ENCODE assay signal across 17 mouse cellular contexts in genomic region chr15:5495187-5495849, GRCm38 (mm10).
DNase-seq lines count a peak whose midpoint lies in the region; ATAC-seq and TF ChIP-seq lines count a peak whose summit lies in the region.
"Had no signal": no experiment of that assay in that cellular context is flagged by ENCODE, and none has a peak within 500 bp of the region (broad histone marks: within the 10 kb centered on the region; RNA-seq: fewer than 3 reads in every experiment).

No protein-coding gene starts in this region.

- no peaks in the 10 kb centered on the region for H3K79me2 ChIP-seq in myocyte (ENCODE audit: control insufficient read depth, insufficient read depth)

- no peaks in the 10 kb centered on the region for H3K9me3 ChIP-seq in intestine, postnatal 0 days (ENCODE audit: control insufficient read depth)
- H3K9me3 ChIP-seq in hindbrain, embryonic 14.5 days (ENCODE audit: control insufficient read depth, low read length), result no peaks in the 10 kb centered on the region
- no peaks in the 10 kb centered on the region for H3K9me3 ChIP-seq in hindbrain, embryonic 13.5 days
- H3K9me3 ChIP-seq: embryonic facial prominence, embryonic 10.5 days; kidney, embryonic 15.5 days; midbrain, embryonic 12.5 days had no signal

- H3K4me1 ChIP-seq in lung, adult 2 months (ENCODE audit: control insufficient read depth, insufficient read depth, low read length), result no peaks in the 10 kb centered on the region
- no peaks in the 10 kb centered on the region for H3K4me1 ChIP-seq in intestine, postnatal 0 days (replicated peaks; ENCODE audit: control insufficient read depth, insufficient read depth, low read length)
- no peaks in the 10 kb centered on the region for H3K4me1 ChIP-seq in hindbrain, embryonic 14.5 days (replicated peaks; ENCODE audit: control insufficient read depth, insufficient read depth, low read length)
- H3K4me1 ChIP-seq in hindbrain, embryonic 13.5 days (replicated peaks), result no peaks in the 10 kb centered on the region
- H3K4me1 ChIP-seq: embryonic facial prominence, embryonic 10.5 days; kidney, embryonic 15.5 days; midbrain, embryonic 12.5 days had no signal

- H3ac ChIP-seq in myocyte (ENCODE audit: control insufficient read depth, insufficient read length), result no peak overlapping the region

- ATAC-seq in intestine, postnatal 0 days, result peak; percentile 59
- ATAC-seq in cerebellum, adult (ENCODE audit: insufficient number of reproducible peaks, low FRiP score, low TSS enrichment), result no peak
- no peak for ATAC-seq in hindbrain, embryonic 14.5 days (ENCODE audit: low FRiP score)
- no peak for ATAC-seq in hindbrain, embryonic 13.5 days (ENCODE audit: low FRiP score)
- ATAC-seq: activated CD4-positive, CD25-positive, alpha-beta regulatory T cell, adult 4 months; forebrain, embryonic 14.5 days had no signal

- TF ChIP-seq POLR2A in lung, adult 2 months (IDR thresholded peaks at IDR 0.05; ENCODE audit: borderline replicate concordance, extremely low read depth, low read depth, low read length), result no peak
- TF ChIP-seq POLR2A in myocyte (IDR thresholded peaks at IDR 0.05; ENCODE audit: insufficient read length, low read depth), result no peak

- peak; percentile 27 to 33 for DNase-seq in lung, adult 18-20 months
- no peak for DNase-seq in lung, adult 2 months
- DNase-seq in adrenal gland, postnatal 10 days, result peak; percentile 30
- DNase-seq in hindbrain, embryonic 14.5 days (ENCODE audit: low spot score), result no peak
- DNase-seq: cerebellum, adult 9-10 months; gastrocnemius, postnatal 36 days; thymus, adult 2 months had no signal

- H3K4me2 ChIP-seq in intestine, postnatal 0 days (replicated peaks; ENCODE audit: low read depth), result no peak overlapping the region
- H3K4me2 ChIP-seq in myocyte (ENCODE audit: low read depth), result peak overlapping the region; percentile 68
- H3K4me2 ChIP-seq in hindbrain, embryonic 14.5 days (replicated peaks), result no peak overlapping the region
- H3K4me2 ChIP-seq in hindbrain, embryonic 13.5 days, result no peak overlapping the region
- H3K4me2 ChIP-seq: kidney, embryonic 15.5 days; liver, embryonic 11.5 days; midbrain, embryonic 12.5 days had no signal

- 64% methylated on average over 8 of the region's 8 CpGs for WGBS in lung, adult 2 months
- WGBS in intestine, postnatal 0 days, result 59% methylated on average over 8 of the region's 8 CpGs
- WGBS in hindbrain, embryonic 14.5 days, result 93% methylated on average over 8 of the region's 8 CpGs
- 87% methylated on average over 8 of the region's 8 CpGs for WGBS in hindbrain, embryonic 13.5 days

- no peak for TF ChIP-seq CTCF in lung, adult 2 months (IDR thresholded peaks at IDR 0.05; ENCODE audit: insufficient read depth, low read length)
- TF ChIP-seq CTCF in intestine, postnatal 0 days (IDR thresholded peaks at IDR 0.05; ENCODE audit: low read depth), result no peak

- no peaks in the 10 kb centered on the region for H3K36me3 ChIP-seq in intestine, postnatal 0 days (ENCODE audit: control insufficient read depth, insufficient read depth)
- H3K36me3 ChIP-seq in myocyte (ENCODE audit: control insufficient read depth, insufficient read depth), result no peaks in the 10 kb centered on the region
- H3K36me3 ChIP-seq in hindbrain, embryonic 14.5 days (replicated peaks; ENCODE audit: control insufficient read depth, insufficient read depth), result no peaks in the 10 kb centered on the region
- no peaks in the 10 kb centered on the region for H3K36me3 ChIP-seq in hindbrain, embryonic 13.5 days
- H3K36me3 ChIP-seq: embryonic facial prominence, embryonic 10.5 days; kidney, embryonic 15.5 days; midbrain, embryonic 12.5 days had no signal

- no peak overlapping the region for H3K27ac ChIP-seq in intestine, postnatal 0 days (ENCODE audit: low read depth, low read length)
- no peak overlapping the region for H3K27ac ChIP-seq in hindbrain, embryonic 14.5 days
- H3K27ac ChIP-seq in hindbrain, embryonic 13.5 days, result no peak overlapping the region
- H3K27ac ChIP-seq: embryonic facial prominence, embryonic 10.5 days; kidney, embryonic 15.5 days; midbrain, embryonic 12.5 days had no signal

- H3K9ac ChIP-seq in intestine, postnatal 0 days (ENCODE audit: low read depth, low read length), result no peak overlapping the region
- no peak overlapping the region for H3K9ac ChIP-seq in hindbrain, embryonic 14.5 days
- H3K9ac ChIP-seq in hindbrain, embryonic 13.5 days, result no peak overlapping the region
- H3K9ac ChIP-seq: kidney, embryonic 15.5 days; midbrain, embryonic 12.5 days had no signal

- H3K27me3 ChIP-seq in intestine, postnatal 0 days (replicated peaks; ENCODE audit: control insufficient read depth, insufficient read depth, low read length), result no peaks in the 10 kb centered on the region
- H3K27me3 ChIP-seq in myocyte (ENCODE audit: control insufficient read depth, insufficient read depth, insufficient read length), result no peaks in the 10 kb centered on the region
- H3K27me3 ChIP-seq in hindbrain, embryonic 14.5 days (ENCODE audit: control insufficient read depth, insufficient read depth, low read length), result no peaks in the 10 kb centered on the region
- no peaks in the 10 kb centered on the region for H3K27me3 ChIP-seq in hindbrain, embryonic 13.5 days
- H3K27me3 ChIP-seq: kidney, embryonic 15.5 days; midbrain, embryonic 12.5 days had no signal

- no peak overlapping the region for H3K4me3 ChIP-seq in lung, adult 2 months (replicated peaks; ENCODE audit: extremely low read depth, low read depth, low read length)
- no peak overlapping the region for H3K4me3 ChIP-seq in intestine, postnatal 0 days (ENCODE audit: low read depth, low read length)
- no peak overlapping the region for H3K4me3 ChIP-seq in myocyte
- H3K4me3 ChIP-seq in hindbrain, embryonic 14.5 days (replicated peaks; ENCODE audit: low read length), result no peak overlapping the region
- H3K4me3 ChIP-seq in hindbrain, embryonic 13.5 days, result no peak overlapping the region
- H3K4me3 ChIP-seq: embryonic facial prominence, embryonic 10.5 days; kidney, embryonic 15.5 days; midbrain, embryonic 12.5 days had no signal

TF ChIP-seq in myocyte, 11 proteins besides CTCF, POLR2A, EP300 and RAD21:
- TF ChIP-seq USF1 (IDR thresholded peaks at IDR 0.05; ENCODE audit: low read depth) (no peak), CEBPB (IDR thresholded peaks at IDR 0.05; ENCODE audit: insufficient read depth, poor library complexity, severe bottlenecking) (peak; percentile 95)

Comparison
In these comparisons a context has a peak if more than half of its experiments do, and no peak if none do; other contexts are left out.
1. DNase-seq: peak in lung, adult 18-20 months (2 of 2) and adrenal gland, postnatal 10 days (single experiment); none in lung, adult 2 months (single experiment) and hindbrain, embryonic 14.5 days (single experiment).